Mouse (Mus musculus) limb, embryonic 11.5 days (tissue): ENCODE measurements around the gene Ppargc1a. TPM values are rescaled to one million over a fixed set of nuclear protein-coding genes. Genes with fewer than 3 reads are reported as not detected.

Experiments used
- ATAC-seq: fragments of 200-750 bp; cut with Nextera tagmentation; 2 replicates; pipeline ENCODE4 v1.8.0; 2017; ENCODE audit warnings: low read depth; ENCODE audit not compliant: insufficient number of reproducible peaks, low FRiP score, low TSS enrichment
- DNase-seq: peaks from one replicate; pipeline ENCODE4 v3.0.0-alpha.2; 2015; ENCODE audit warnings: low spot score
- H3K27ac ChIP-seq: fragments of 300-500 bp; sonication (generic); replicated peaks from 2 replicates; pipeline ENCODE4 v1.5.1; 2014; ENCODE audit warnings: low read depth, mild to moderate bottlenecking, low read length
- H3K27me3 ChIP-seq: fragments of 300-500 bp; sonication (generic); 2 replicates; pipeline ENCODE4 v1.6.1; 2014; ENCODE audit warnings: mild to moderate bottlenecking, low read length, mixed read lengths; ENCODE audit not compliant: control insufficient read depth, insufficient read depth
- H3K36me3 ChIP-seq: fragments of 300-500 bp; sonication (generic); 2 replicates; pipeline ENCODE4 v1.6.1; 2014; ENCODE audit warnings: mild to moderate bottlenecking, low read length, moderate library complexity, mixed read lengths; ENCODE audit not compliant: control insufficient read depth, insufficient read depth
- H3K4me1 ChIP-seq: fragments of 300-500 bp; sonication (generic); 2 replicates; pipeline ENCODE4 v1.6.1; 2014; ENCODE audit warnings: low read length, mixed read lengths; ENCODE audit not compliant: control insufficient read depth, insufficient read depth
- H3K4me2 ChIP-seq: fragments of 300-500 bp; sonication (generic); 2 replicates; pipeline ENCODE4 v1.6.1; 2014; ENCODE audit warnings: low read depth, mild to moderate bottlenecking, moderate library complexity; ENCODE audit not compliant: severe bottlenecking
- H3K4me3 ChIP-seq: fragments of 300-500 bp; sonication (generic); 2 replicates; pipeline ENCODE4 v1.5.1; 2014; ENCODE audit warnings: low read depth, low read length
- H3K9ac ChIP-seq: fragments of 300-500 bp; sonication (generic); 2 replicates; pipeline ENCODE4 v1.6.1; 2014; ENCODE audit warnings: mild to moderate bottlenecking, low read length
- H3K9me3 ChIP-seq: fragments of 300-500 bp; sonication (generic); 2 replicates; pipeline ENCODE4 v1.6.1; 2016; ENCODE audit warnings: low read length; ENCODE audit not compliant: control insufficient read depth
- WGBS: fragments of 180-500 bp; shearing (Covaris S2); extraction: QIAGEN DNeasy Blood & Tissue Kit; methylation state at CpG from one replicate; pipeline ENCODE4 v1.1.7; 2014; 5-methylcytosine and 5-hydroxymethylcytosine counted together
- polyA plus RNA-seq: library from polyadenylated mRNA; unstranded; fragments of >200 nt; fragmentation: Nextera tagmentation; extraction: Ambion mirVana; gene quantifications from 2 replicates; pipeline ENCODE4 v1.2.1, GENCODE M21; 2014

Gene Ppargc1a
- polyA plus RNA-seq, 1 experiment from 2014 or later = 6.4 TPM

GRCm38 (mm10) chr5:51410006-51410405, 157.5 kb downstream of the Ppargc1a start:
- no peaks in the 10 kb centered on the region for H3K27me3 ChIP-seq
- no peak overlapping the region for H3K27ac ChIP-seq
- no peaks in the 10 kb centered on the region for H3K4me1 ChIP-seq
- no peak for DNase-seq
- H3K4me3 ChIP-seq = no peak overlapping the region
- no peaks in the 10 kb centered on the region for H3K36me3 ChIP-seq
- no peak overlapping the region for H3K9ac ChIP-seq
- ATAC-seq = no peak
- no peak overlapping the region for H3K4me2 ChIP-seq
- 87% methylated on average over 1 of the region's 1 CpGs for WGBS
- H3K9me3 ChIP-seq = no peaks in the 10 kb centered on the region

GRCm38 (mm10) chr5:51406406-51406805, 161.1 kb downstream of the Ppargc1a start:
- H3K9ac ChIP-seq = no peak overlapping the region
- H3K9me3 ChIP-seq = no peaks in the 10 kb centered on the region
- no peaks in the 10 kb centered on the region for H3K36me3 ChIP-seq
- WGBS = 74% methylated on average over 3 of the region's 3 CpGs
- H3K4me1 ChIP-seq = no peaks in the 10 kb centered on the region
- no peak overlapping the region for H3K4me2 ChIP-seq
- no peak for DNase-seq
- no peak overlapping the region for H3K27ac ChIP-seq
- no peak for ATAC-seq
- H3K4me3 ChIP-seq = no peak overlapping the region
- no peaks in the 10 kb centered on the region for H3K27me3 ChIP-seq
